Mouse (Mus musculus): Measurements from ENCODE around the gene Schip1.

DNA sequence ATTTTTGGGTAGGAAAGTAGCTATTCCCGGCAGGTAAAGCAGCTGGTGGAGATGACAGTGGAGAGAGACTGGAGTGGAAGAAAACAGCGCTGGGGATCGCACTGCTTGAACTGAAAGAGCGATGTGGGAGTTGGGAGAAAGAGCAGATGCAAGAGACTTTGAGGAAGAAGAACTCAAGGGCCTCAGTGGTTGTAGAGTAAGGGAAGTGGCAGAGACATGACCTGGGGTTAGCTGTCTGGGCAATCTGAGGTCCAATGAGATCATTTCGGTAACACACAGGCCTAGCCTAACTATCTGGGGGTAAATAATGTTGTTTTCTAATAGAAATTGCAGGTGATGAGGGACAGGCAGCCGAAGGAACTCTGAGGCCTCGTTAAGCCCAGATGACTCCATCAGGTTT, 601.8 kb downstream of the Schip1 start:
- no peak for TF ChIP-seq CTCF (IDR thresholded peaks at IDR 0.05; ENCODE audit: control insufficient read depth, insufficient read depth, low read length)
- TF ChIP-seq POLR2A (IDR thresholded peaks at IDR 0.05; ENCODE audit: borderline replicate concordance, control insufficient read depth, low read depth, low read length) = no peak

All from bone marrow, adult 2 months (tissue).